Mouse (Mus musculus): ENCODE results near the gene BC005624. TPM values are rescaled to one million over a fixed set of nuclear protein-coding genes. Genes with fewer than 3 reads are reported as not detected.
"Not testable (repeated sequence)": the region's sequence is repeated elsewhere in the genome, so short reads cannot be mapped to it uniquely, and the experiment has no call there.

The BC005624 gene
- polyA plus RNA-seq, 1 experiment, result 68.9 TPM

DNA sequence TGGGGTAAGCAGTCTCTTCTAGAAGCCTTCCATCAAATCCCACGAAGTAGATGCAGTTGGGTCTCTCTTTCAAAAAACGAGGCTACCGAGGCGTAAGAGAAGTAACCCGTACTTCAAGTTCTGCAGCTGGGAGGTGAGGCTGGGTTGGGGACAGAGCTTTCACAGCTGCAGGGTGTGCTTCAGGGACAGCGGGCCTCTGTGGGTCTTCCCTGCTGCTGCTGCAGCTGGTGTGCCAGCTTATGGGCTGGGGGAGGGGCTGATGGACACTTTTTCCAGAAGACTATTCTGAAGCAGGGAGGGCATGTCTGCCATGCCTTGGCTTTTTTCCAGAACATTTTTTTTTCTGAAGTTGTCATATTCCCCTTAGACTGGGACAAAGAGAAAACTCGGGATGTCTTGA lies 1.0 kb upstream of the BC005624 start:
- DNase-seq (ENCODE audit: low spot score), result no peak

- peak; percentile 81 for DNase-seq (ENCODE audit: low spot score)
These were observed 14.4 kb downstream of the BC005624 start, which contains the start of gene Tor1a for GRCm38 (mm10) chr2:30967352-30968327. Gene Tor1a, minus strand, starts transcription at chr2:30967933.

DNA sequence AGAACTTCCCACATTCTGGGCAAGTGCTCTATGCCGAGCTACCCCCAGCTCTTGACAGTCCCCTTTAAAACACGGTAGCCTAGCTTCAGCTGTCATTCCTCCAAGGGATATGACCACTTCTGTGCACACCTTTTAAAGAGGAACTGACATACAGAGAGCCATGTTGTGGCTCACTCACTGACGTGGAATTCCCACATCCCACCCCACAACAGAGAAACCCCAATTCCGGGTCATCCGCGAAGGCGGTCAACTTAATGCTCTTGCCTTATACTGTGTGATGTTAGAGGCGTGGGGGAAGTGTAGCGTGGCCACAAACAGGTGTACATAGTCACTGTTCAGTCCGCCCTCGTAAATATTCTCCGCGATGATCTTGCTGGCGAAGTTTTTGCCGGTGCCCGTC lies 15.2 kb downstream of the BC005624 start:
- DNase-seq (ENCODE audit: low spot score), result no peak

DNA sequence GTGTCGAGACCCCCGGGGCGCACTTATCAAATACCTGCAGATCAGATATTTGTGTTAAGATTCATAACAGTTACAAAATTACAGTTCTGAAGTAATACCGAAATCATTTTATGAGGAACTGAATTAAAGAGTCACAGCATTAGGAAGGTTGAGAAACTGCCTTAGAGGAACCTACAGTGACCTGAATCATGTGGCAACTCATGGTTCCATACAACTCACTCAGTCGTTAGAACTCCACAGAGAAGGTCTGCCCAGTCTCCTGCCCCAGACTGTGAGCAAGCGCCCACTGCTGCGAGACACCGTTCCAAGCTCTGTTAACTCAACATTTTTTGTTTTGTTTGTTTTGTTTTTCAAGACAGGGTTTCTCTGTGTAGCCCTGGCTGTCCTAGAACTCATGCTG lies 16.4 kb downstream of the BC005624 start:
- no peak for DNase-seq (ENCODE audit: low spot score)

GRCm38 (mm10) chr2:30962570-30963254 lies 19.3 kb downstream of the BC005624 start:
- DNase-seq (ENCODE audit: low spot score), result no peak

- no peak for DNase-seq (ENCODE audit: low spot score)
These were observed 22.1 kb downstream of the BC005624 start for GRCm38 (mm10) chr2:30959856-30960255.

DNA sequence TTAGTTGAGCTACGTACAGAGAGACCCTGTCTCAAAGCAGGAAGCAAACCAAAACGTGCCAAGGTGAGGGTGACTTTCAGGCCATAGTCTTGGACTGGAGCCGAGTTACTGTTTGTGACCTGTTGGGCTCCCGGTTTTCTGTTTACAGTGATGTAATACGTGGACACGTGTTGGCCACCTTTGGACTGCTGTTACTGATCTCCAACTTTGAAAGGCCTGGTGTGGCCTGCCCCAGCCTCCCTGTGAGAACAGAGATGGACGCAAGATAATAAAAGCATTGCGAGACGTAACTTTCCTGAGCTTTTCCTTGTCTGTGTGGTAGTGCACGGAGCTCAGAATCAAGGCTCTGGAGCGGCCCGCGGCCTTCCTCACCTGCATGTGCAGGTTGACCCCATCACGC lies 23.3 kb downstream of the BC005624 start:
- DNase-seq (ENCODE audit: low spot score), result no peak

GRCm38 (mm10) chr2:30957511-30957910 lies 24.5 kb downstream of the BC005624 start:
- DNase-seq (ENCODE audit: low spot score), result no peak

GRCm38 (mm10) chr2:30954797-30955196 lies 27.2 kb downstream of the BC005624 start:
- no peak for DNase-seq (ENCODE audit: low spot score)

DNA sequence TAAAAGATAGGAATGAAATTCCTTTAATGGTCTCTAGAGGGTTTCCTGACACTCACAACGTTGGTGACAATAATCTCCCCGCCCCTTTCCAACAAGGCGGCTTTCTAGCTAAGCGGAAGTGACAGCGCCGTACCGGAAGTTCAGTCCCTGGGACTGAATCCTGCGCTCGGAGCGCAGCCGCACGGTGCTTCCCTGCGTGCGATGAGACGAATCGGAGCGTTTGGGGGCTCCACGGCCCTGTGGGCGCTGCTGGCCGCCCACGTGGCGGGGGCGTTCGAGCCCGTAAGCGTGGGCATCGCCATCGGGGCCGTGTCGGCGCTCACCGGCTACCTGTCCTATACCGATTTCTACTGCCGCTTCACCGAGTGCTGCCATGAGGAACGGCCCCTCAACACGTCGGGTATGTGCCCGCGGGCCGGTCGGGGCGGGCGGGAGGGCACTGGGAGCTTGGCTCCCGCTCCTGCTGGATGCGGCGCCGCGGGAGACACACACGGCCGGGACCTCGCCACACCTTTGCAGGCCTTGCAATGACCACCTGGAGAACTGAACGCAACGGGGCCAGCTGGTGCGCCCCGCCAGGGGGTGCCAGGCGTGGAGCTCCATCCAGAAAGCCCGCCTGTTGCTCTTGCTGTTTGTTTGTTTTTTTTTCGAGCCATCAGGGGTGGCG lies 29.0 kb downstream of the BC005624 start, which contains the start of gene Tor1b:
Gene Tor1b, plus strand, starts transcription at position 136 of the 667 bp plus-strand sequence.
- DNase-seq (ENCODE audit: low spot score), result peak; percentile 63

GRCm38 (mm10) chr2:30952457-30952823 lies 29.6 kb downstream of the BC005624 start:
- DNase-seq (ENCODE audit: low spot score), result no peak

- no peak for DNase-seq (ENCODE audit: low spot score)
These were observed 39.4 kb downstream of the BC005624 start for GRCm38 (mm10) chr2:30942603-30943011.

DNA sequence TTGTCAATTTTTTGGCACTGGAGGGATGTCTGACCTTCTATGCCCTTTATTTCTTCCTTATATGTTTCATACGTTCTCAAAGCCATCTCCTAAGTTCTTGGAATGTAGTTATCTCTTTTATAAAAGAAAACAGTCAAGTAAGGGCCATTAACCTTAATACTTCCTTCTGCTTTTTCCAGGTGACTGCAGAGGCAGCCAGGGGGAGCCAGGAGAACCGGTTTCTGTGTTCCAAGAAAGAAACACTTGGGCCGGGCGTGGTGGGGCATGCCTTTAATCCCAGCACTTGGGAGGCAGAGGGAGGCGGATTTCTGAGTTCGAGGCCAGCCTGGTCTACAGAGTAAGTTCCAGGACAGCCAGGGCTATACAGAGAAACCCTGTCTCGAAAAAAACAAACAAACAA lies 39.9 kb downstream of the BC005624 start:
- not testable (repeated sequence) for DNase-seq (ENCODE audit: low spot score)

- DNase-seq (ENCODE audit: low spot score), result no peak
These were observed 40.4 kb downstream of the BC005624 start for GRCm38 (mm10) chr2:30941586-30941985.

DNA sequence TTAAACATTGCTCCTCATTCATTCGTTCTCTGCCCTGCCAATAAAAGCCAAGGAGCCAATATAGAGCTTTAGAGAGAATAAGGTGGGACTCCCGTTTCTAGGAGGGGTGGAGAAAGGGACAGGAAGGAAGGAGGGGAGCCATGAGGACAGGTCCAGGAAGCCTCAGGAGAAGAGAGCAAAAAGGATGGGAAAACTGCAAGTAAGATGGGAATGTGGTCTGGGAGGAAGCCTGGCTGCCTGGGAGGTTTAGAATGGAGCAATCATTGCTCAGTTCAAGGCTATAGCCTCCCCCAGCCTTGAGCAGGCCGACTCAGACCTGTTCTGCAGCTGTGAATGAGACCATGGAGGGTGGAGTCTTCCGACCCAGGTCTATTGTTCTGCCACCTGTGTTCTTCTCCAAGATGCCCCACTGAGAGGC lies 43.4 kb downstream of the BC005624 start:
- no peak for DNase-seq (ENCODE audit: low spot score)

- DNase-seq (ENCODE audit: low spot score), result no peak
These were observed 44.3 kb downstream of the BC005624 start for GRCm38 (mm10) chr2:30937731-30938130.

GRCm38 (mm10) chr2:30936808-30937207 lies 45.2 kb downstream of the BC005624 start:
- DNase-seq (ENCODE audit: low spot score), result no peak

GRCm38 (mm10) chr2:30933917-30934450 lies 48.0 kb downstream of the BC005624 start:
- no peak for DNase-seq (ENCODE audit: low spot score)

DNA sequence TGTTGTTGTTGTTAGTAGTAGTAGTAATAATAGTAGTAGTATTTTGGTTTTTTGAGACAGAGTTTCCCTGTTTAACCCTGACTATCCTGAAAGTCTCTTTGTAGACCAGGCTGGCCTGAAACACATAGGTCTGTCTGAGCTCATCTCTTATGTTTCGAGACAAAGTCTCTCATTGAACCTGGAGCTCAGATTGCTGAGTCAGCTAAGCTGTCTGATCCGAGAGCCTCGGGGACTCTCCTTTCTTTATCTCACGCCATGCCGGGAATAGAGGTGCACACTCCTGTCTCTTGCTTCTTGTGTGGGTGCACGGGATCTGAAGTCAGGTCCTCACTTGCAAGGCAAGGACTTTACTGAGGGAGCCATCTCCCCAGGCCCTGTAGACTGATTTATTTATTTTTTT lies 49.0 kb downstream of the BC005624 start:
- no peak for DNase-seq (ENCODE audit: low spot score)

- no peak for DNase-seq (ENCODE audit: low spot score)
These were observed 50.1 kb downstream of the BC005624 start for GRCm38 (mm10) chr2:30931922-30932321.

GRCm38 (mm10) chr2:30930846-30931245 lies 51.2 kb downstream of the BC005624 start:
- not testable (repeated sequence) for DNase-seq (ENCODE audit: low spot score)
